In the genomic region with DNA sequence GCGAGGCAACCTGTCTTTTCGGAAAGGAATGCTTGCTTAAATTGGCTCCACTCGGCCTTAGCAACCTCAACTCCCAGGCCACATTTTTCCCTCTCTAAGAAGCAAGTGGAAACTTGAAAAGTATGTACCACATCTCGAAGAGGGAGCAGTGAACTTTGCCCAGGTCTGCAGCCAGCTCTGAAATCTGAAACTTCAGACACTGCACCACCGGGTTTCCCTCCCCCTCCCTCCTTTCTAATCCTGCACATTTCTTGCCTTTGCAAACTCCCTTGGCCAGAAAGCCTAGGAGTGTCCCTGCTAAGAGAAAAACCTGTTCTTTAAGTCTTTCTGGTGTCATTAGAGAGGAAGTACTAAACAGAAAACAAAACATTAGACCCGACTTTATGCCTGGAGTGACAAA, we compare ENCODE assay signal across 10 mouse cellular contexts.
DNase-seq lines count a peak whose midpoint lies in the region; ATAC-seq and TF ChIP-seq lines count a peak whose summit lies in the region.
"Had no signal": no experiment of that assay in that cellular context is flagged by ENCODE, and none has a peak within 500 bp of the region (broad histone marks: within the 10 kb centered on the region; RNA-seq: fewer than 3 reads in every experiment).

No protein-coding gene starts in this region.

- no peak overlapping the region for H3K4me3 ChIP-seq in heart, embryonic 11.5 days (ENCODE audit: low read depth, low read length)
- H3K4me3 ChIP-seq: forebrain, embryonic 13.5 days; neural tube, embryonic 12.5 days had no signal

- H3K27ac ChIP-seq in heart, embryonic 11.5 days (ENCODE audit: low read depth, low read length): no peak overlapping the region
- H3K27ac ChIP-seq: forebrain, embryonic 13.5 days; neural tube, embryonic 12.5 days had no signal

- no peak for TF ChIP-seq POLR2A in brain, embryonic 14.5 days (IDR thresholded peaks at IDR 0.05; ENCODE audit: borderline replicate concordance, extremely low read depth, insufficient read depth, insufficient read length, poor library complexity, severe bottlenecking)

- no peak for TF ChIP-seq CTCF in brain, embryonic 14.5 days (IDR thresholded peaks at IDR 0.05; ENCODE audit: borderline replicate concordance, extremely low read depth, insufficient read depth, insufficient read length)

- no peak for ATAC-seq in heart, embryonic 11.5 days (replicated peaks; ENCODE audit: insufficient number of reproducible peaks, low FRiP score, low TSS enrichment)

- H3K9me3 ChIP-seq in heart, embryonic 11.5 days (replicated peaks; ENCODE audit: control insufficient read depth, low read length): no peaks in the 10 kb centered on the region
- H3K9me3 ChIP-seq: forebrain, embryonic 13.5 days; neural tube, embryonic 12.5 days had no signal

- WGBS in heart, embryonic 11.5 days (ENCODE audit: insufficient replicate concordance): 10% methylated on average over 6 of the region's 6 CpGs

- H3K4me2 ChIP-seq in heart, embryonic 11.5 days: peak overlapping the region; percentile 9; the same call in 1 of the 2 replicates
- H3K4me2 ChIP-seq: forebrain, embryonic 13.5 days; neural tube, embryonic 12.5 days had no signal

- H3K27me3 ChIP-seq in heart, embryonic 11.5 days (ENCODE audit: control insufficient read depth, insufficient read depth, low read length): no peaks in the 10 kb centered on the region; the same call in 1 of the 2 replicates
- H3K27me3 ChIP-seq: neural tube, embryonic 12.5 days had no signal

- H3K36me3 ChIP-seq in heart, embryonic 11.5 days (ENCODE audit: control insufficient read depth, insufficient read depth, low read length): no peaks in the 10 kb centered on the region
- H3K36me3 ChIP-seq: neural tube, embryonic 12.5 days had no signal

- H3K9ac ChIP-seq in heart, embryonic 11.5 days (ENCODE audit: low read depth, low read length): no peak overlapping the region
- H3K9ac ChIP-seq: forebrain, embryonic 13.5 days; neural tube, embryonic 12.5 days had no signal

- H3K4me1 ChIP-seq in heart, embryonic 11.5 days (ENCODE audit: control insufficient read depth, insufficient read depth, low read length): peaks cover 2% of the 10 kb centered on the region; the same call in 1 of the 2 replicates

- DNase-seq in heart, adult 11 months: no peak
- DNase-seq in brain, embryonic 14.5 days (ENCODE audit: low read depth): peak; percentile 35
- DNase-seq in kidney, adult 8-10 months: peak; percentile 77 to 78
- DNase-seq in lung, postnatal 25 days (ENCODE audit: low spot score): peak; percentile 38
- DNase-seq in natural killer cell, adult 2 months (ENCODE audit: low spot score in 2 of 2): no peak
- DNase-seq in left cerebral cortex, adult 18-20 months (ENCODE audit: low spot score in 2 of 2): no peak
- DNase-seq in cerebellum, adult 9-11 months: no peak

Comparison
In these comparisons a context has a peak if more than half of its experiments do, and no peak if none do; other contexts are left out.
1. DNase-seq: peak in brain, embryonic 14.5 days (single experiment), kidney, adult 8-10 months (2 of 2) and lung, postnatal 25 days (single experiment); none in heart, adult 11 months (single experiment), natural killer cell, adult 2 months (0 of 2), left cerebral cortex, adult 18-20 months (0 of 2) and cerebellum, adult 9-11 months (single experiment).